Mouse (Mus musculus): ENCODE measurements around the gene Brk1. TPM values are rescaled to one million over a fixed set of nuclear protein-coding genes. Genes with fewer than 3 reads are reported as not detected.

Gene Brk1
- total and polyA plus RNA-seq, 3 experiments, result 112 to 245 (median 142) TPM

GRCm38 (mm10) chr6:113660492-113661352 is 56.1 kb downstream of the Brk1 start:
- Histone ChIP-seq H3K27me3 (replicated peaks) (no peaks in the 10 kb centered on the region), H3K9me3 (replicated peaks; ENCODE audit: low read length) (peaks cover 8% of the 10 kb centered on the region), H3K9ac (ENCODE audit: insufficient read depth, low read depth) (peak overlapping the region; percentile 69), H3K79me2 (replicated peaks; ENCODE audit: control insufficient read depth, extremely low read depth, insufficient read depth, poor library complexity, severe bottlenecking) (peaks cover 55% of the 10 kb centered on the region), H3K4me1 (ENCODE audit: control insufficient read depth in 1 of 2, insufficient read depth in 2 of 2) (peaks cover 50 to 73% of the 10 kb centered on the region in 2 experiments), H3K4me2 (ENCODE audit: insufficient read depth, low read depth, poor library complexity, severe bottlenecking) (peak overlapping the region; percentile 68), H3K27ac (ENCODE audit: insufficient read depth, low read depth) (peak overlapping the region; percentile 99), H3K4me3 (replicated peaks in 1 of 3; ENCODE audit: low read depth in 2 of 3, low read length in 2 of 3, poor library complexity in 1 of 3) (peak overlapping the region; percentile 49 to 60 (median 57)), H3K36me3 (replicated peaks in 1 of 2; ENCODE audit: control insufficient read depth in 1 of 2, insufficient read depth in 1 of 2, low read length in 1 of 2) (peaks cover 14 to 36% of the 10 kb centered on the region in 2 experiments)
- in situ Hi-C loops (cut with MboI; ENCODE audit: low pct_ligation_motif_present, low pct_unique_long_range_greater_than_20kb, low sequenced_read_pairs), result no loop called here
- DNase-seq (ENCODE audit: extremely low read depth), result peak; percentile 80
- dilution Hi-C loops (cut with MboI; ENCODE audit: extremely low pct_ligation_motif_present, extremely low pct_unique_long_range_greater_than_20kb, low sequenced_read_pairs), result no loop called here
- TF ChIP-seq GABPA (IDR thresholded peaks at IDR 0.05; ENCODE audit: insufficient replicate concordance, low read depth, low read length) (no peak), EP300 (IDR thresholded peaks at IDR 0.05; ENCODE audit: low read length) (no peak), TCF12 (IDR thresholded peaks at IDR 0.05; ENCODE audit: low read depth, low read length) (0 out of 2 replicates have a peak, but pooled peaks have one; percentile 35), SMC3 (IDR thresholded peaks at IDR 0.05; ENCODE audit: low read depth, low read length) (no peak), ZC3H11A (IDR thresholded peaks at IDR 0.05; ENCODE audit: low read depth, low read length) (no peak), USF1 (IDR thresholded peaks at IDR 0.05; ENCODE audit: low read depth, low read length) (no peak), POLR2AphosphoS2 (IDR thresholded peaks at IDR 0.05; ENCODE audit: low read depth, low read length) (peak; percentile 89; the same call in 1 of the 2 replicates), BHLHE40 (IDR thresholded peaks at IDR 0.05; ENCODE audit: low read depth, low read length) (peak; percentile 30; the same call in 1 of the 2 replicates), JUND (conservative IDR thresholded peaks at IDR 0.05; ENCODE audit: low read depth, low read length) (peak; percentile 42; the same call in 1 of the 2 replicates), MAFK (IDR thresholded peaks at IDR 0.05; ENCODE audit: insufficient replicate concordance, low read length) (no peak), IRF4 (IDR thresholded peaks at IDR 0.05; ENCODE audit: low read depth, low read length) (0 out of 2 replicates have a peak, but pooled peaks have one; percentile 40), PAX5 (IDR thresholded peaks at IDR 0.05; ENCODE audit: low read length) (no peak), MYC (IDR thresholded peaks at IDR 0.05; ENCODE audit: low read depth, low read length) (no peak; the same call in none of the 2 replicates), CHD2 (IDR thresholded peaks at IDR 0.05; ENCODE audit: low read length) (no peak), CHD1 (IDR thresholded peaks at IDR 0.05; ENCODE audit: low read depth, low read length) (no peak), ZKSCAN1 (IDR thresholded peaks at IDR 0.05; ENCODE audit: borderline replicate concordance, low read depth, low read length) (no peak), ZNF384 (IDR thresholded peaks at IDR 0.05; ENCODE audit: low read depth, low read length) (no peak), KAT2A (IDR thresholded peaks at IDR 0.05; ENCODE audit: insufficient replicate concordance, low read length) (no peak), RAD21 (IDR thresholded peaks at IDR 0.05; ENCODE audit: low read depth, low read length) (no peak), HCFC1 (IDR thresholded peaks at IDR 0.05; ENCODE audit: low read depth, low read length) (peak; percentile 30; the same call in 1 of the 2 replicates), MEF2A (IDR thresholded peaks at IDR 0.05; ENCODE audit: borderline replicate concordance, low read depth, low read length) (peak; percentile 19; the same call in 1 of the 2 replicates), SIN3A (IDR thresholded peaks at IDR 0.05; ENCODE audit: low read length) (no peak; the same call in 1 of the 2 replicates), POLR2A (IDR thresholded peaks at IDR 0.05; ENCODE audit: low read depth, low read length) (peak; percentile 85), ETS1 (conservative IDR thresholded peaks at IDR 0.05; ENCODE audit: low read depth, low read length) (peak; percentile 78), ZMIZ1 (IDR thresholded peaks at IDR 0.05; ENCODE audit: low read depth, low read length) (peak; percentile 7; the same call in 1 of the 2 replicates), MAZ (IDR thresholded peaks at IDR 0.05; ENCODE audit: low read depth, low read length) (no peak), USF2 (conservative IDR thresholded peaks at IDR 0.05; ENCODE audit: low read depth, low read length) (no peak), RCOR1 (conservative IDR thresholded peaks at IDR 0.05; ENCODE audit: low read depth, low read length) (no peak), JUN (IDR thresholded peaks at IDR 0.05; ENCODE audit: insufficient read depth, low read depth, low read length) (no peak), MXI1 (IDR thresholded peaks at IDR 0.05; ENCODE audit: low read depth, low read length) (0 out of 2 replicates have a peak, but pooled peaks have one; percentile 19), NRF1 (IDR thresholded peaks at IDR 0.05; ENCODE audit: low read depth, low read length) (no peak), E2F4 (IDR thresholded peaks at IDR 0.05; ENCODE audit: insufficient replicate concordance, low read depth, low read length) (no peak), TBP (conservative IDR thresholded peaks at IDR 0.05; ENCODE audit: low read depth, low read length) (peak; percentile 98), ELF1 (IDR thresholded peaks at IDR 0.05; ENCODE audit: low read depth, low read length) (0 out of 2 replicates have a peak, but pooled peaks have one; percentile 22), UBTF (IDR thresholded peaks at IDR 0.05; ENCODE audit: low read depth, low read length) (no peak), CTCF (conservative IDR thresholded peaks at IDR 0.05 in 1 of 2, IDR thresholded peaks at IDR 0.05 in 1 of 2; ENCODE audit: low read depth in 2 of 2, low read length in 2 of 2) (no peak), NELFE (IDR thresholded peaks at IDR 0.05; ENCODE audit: low read depth, low read length) (peak; percentile 82), MAX (IDR thresholded peaks at IDR 0.05; ENCODE audit: low read length) (no peak; the same call in 1 of the 2 replicates)
